Mouse (Mus musculus) Muller cell, postnatal 12 days (primary cell): ENCODE measurements around the gene Lrrc36.

ENCODE experiments used
- DNase-seq: peaks from one replicate; pipeline ENCODE4 v3.0.0-alpha.2; 2015; ENCODE audit errors: inconsistent ontology term

The Lrrc36 gene

DNA sequence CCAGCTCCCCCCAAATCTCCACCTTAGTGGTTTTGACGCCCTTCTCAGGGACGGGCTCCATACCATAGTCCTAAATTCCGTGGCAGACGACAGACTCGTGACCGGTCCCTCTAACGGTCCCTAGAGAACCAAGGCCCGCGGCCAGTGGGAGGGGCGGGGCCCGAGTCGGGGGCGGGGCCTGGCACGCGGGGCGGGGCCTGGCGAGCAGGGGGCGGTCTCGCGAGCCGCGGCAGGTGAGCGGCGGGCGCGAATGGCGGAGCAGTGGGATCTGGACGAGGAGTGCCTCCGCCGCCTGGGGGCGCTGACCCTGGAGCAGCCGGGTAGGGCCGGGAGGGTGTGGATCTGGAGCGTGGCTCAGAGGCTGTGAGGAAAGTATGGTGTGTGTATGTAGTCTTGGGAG is at the start of gene Lrrc36, which contains the start of gene Kctd19:
Gene Lrrc36 (plus strand): TSS at position 181 of the 400 bp plus-strand sequence.
Gene Kctd19 (minus strand): TSS at position 112 of the 400 bp plus-strand sequence.
- DNase-seq: peak; percentile 45

GRCm38 (mm10) chr8:105367107-105367506 is 46.3 kb upstream of the Lrrc36 start:
- no peak for DNase-seq

DNA sequence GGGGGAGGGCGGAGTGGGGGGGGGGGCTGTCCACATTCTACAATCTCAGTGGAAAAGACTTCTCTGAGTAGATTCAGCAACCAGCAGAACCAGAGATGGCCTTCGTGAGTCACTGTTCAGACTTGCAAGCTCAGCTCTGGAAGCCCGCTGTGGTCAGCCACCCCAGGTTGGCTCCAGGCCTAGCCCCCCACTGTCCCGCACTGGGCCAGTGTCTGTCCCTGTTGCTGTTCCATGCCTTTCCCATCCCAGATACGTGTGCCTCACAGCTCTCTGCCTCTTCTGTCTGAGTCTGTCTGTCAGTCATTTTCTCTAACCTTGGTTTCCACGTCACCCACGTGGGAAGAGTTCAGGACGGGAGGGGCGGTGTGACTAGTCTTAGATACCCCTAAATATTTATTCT is 40.9 kb upstream of the Lrrc36 start:
- peak; percentile 85 for DNase-seq

GRCm38 (mm10) chr8:105373032-105373431 is 40.3 kb upstream of the Lrrc36 start, which contains the start of gene Plekhg4:
Plekhg4 (plus strand) TSS chr8:105373274.
- no peak for DNase-seq

GRCm38 (mm10) chr8:105374513-105374966 is 38.8 kb upstream of the Lrrc36 start:
- DNase-seq: no peak

DNA sequence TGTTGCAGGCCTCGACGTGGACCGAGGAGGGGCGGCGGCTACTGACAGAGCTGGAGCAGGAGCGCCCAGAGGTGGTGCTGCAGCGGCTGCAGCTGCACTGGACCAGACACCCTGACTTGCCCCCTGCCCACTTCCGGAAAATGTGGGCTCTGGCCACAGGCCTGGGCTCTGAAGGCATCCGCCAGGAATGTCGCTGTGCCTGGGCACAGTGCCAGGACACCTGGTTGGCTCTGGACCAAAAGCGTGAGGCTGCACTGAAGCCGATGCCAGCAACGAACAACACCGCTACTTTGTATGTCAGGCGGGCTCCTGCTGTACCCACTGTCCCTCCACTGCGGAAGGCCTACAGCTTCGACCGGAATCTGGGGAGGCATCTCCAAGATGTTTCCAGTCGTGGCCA is 34.7 kb upstream of the Lrrc36 start:
- DNase-seq: peak; percentile 71

GRCm38 (mm10) chr8:105380308-105380707 is 33.1 kb upstream of the Lrrc36 start:
- DNase-seq: no peak

- DNase-seq: no peak
Observed at GRCm38 (mm10) chr8:105384070-105384469, 29.3 kb upstream of the Lrrc36 start.

- DNase-seq: peak; percentile 92
Observed at GRCm38 (mm10) chr8:105387151-105387550, 26.2 kb upstream of the Lrrc36 start.

GRCm38 (mm10) chr8:105389096-105389495 is 24.3 kb upstream of the Lrrc36 start:
- no peak for DNase-seq

GRCm38 (mm10) chr8:105393089-105393787 is 20.1 kb upstream of the Lrrc36 start:
- no peak for DNase-seq

GRCm38 (mm10) chr8:105393915-105394314 is 19.5 kb upstream of the Lrrc36 start:
- DNase-seq: no peak

- DNase-seq: peak; percentile 39
Observed at GRCm38 (mm10) chr8:105397747-105398146, 15.6 kb upstream of the Lrrc36 start.

DNA sequence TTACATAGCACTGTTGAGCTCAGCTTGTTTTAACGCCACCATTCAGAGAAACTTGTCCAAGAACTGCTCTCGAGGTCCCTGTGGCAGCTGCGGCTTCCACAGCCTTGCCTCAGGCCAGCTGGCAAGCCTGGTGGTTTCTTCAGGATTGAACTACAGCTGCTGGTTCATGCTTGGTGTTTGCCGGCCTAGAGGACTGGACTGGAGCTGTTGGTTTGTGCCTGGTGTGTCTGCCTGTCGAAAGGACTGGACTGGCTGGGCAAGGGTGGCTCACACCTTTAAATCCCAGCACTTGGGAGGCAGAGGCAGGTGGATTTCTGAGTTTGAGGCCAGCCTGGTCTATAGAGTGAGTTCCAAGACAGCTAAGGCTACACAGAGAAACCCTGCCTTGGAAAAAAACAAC is 13.4 kb upstream of the Lrrc36 start:
- DNase-seq: no peak

DNA sequence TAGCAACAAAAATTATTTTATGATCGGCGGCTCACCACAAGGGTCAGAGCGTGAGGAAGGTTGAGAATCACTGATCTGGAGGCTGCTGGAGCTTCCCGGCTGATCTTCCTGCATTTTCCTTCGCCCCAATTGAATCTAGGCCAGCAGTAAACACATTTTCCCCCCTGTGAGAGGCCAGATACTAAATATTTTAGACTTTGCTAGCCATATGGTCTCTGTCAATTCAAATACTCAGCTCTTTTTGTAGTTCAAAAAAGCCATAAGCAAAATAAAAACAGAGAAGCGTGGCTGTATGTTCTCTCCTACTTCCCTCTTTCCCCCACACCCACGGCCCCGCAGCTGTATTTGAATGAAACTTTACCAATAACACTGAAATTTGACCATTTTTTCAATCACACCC is 9.9 kb upstream of the Lrrc36 start:
- DNase-seq: no peak

- no peak for DNase-seq
Observed at GRCm38 (mm10) chr8:105404496-105404895, 8.9 kb upstream of the Lrrc36 start.

DNA sequence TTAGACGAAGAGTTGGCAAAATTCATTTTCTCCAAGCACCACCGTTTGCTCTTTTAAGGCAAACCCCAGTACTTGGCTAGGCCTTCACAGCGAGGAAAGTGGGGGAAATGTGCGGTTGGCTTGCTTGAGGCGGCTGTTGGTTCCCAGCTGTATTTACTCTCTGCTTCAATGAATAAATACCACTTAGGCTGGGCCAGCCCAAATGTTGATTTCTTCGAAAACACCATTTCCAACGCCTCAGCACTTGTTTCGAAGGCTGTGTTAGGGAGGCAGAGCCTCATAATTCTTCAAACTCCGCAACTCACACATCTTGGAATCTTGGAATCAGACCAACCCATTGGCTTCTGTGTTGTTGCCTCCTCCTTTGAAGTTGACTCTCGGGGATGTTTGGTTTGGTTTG is 7.0 kb upstream of the Lrrc36 start:
- no peak for DNase-seq

DNA sequence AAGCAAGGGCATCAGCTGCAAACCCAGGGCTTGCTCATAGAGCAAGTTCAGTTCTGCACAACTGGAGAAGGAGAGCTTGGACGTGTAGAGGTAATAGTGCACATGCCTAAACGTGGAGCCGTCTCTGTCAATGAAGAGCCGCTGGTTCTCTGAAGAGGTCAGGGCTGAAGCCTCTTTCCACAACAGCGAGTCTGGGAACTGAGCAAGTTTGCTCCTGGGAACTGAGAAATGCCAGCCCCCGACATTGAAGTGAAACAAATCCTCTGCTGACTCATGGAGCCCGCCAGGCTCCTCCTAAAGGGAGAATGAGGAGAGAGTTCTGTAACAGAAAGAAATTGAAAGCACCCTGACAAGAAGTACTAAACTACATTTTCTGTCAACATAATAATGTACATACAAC is 5.0 kb upstream of the Lrrc36 start:
- peak; percentile 28 for DNase-seq

- no peak for DNase-seq
Observed at GRCm38 (mm10) chr8:105409947-105410346, 3.4 kb upstream of the Lrrc36 start.

DNA sequence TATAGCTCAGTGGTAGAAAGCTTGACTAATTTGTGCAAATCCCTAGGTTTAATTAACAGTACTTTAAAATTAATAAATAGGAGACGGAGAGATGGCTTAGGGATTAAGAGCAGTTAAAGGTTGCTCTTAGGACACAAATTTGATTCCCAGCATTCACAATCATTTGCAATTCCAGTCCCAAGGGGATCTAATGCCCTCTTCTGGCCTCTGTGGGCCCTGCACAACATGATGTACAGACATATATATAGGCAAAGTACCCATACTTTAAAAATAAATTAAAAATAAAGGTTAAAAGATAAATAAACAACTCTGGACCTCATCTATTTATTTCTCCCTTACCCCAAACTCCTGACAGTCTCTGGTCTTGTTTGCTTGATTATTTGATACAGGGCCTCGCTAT is 5.6 kb downstream of the Lrrc36 start:
- DNase-seq: no peak

- no peak for DNase-seq
Observed at GRCm38 (mm10) chr8:105419800-105420199, 6.4 kb downstream of the Lrrc36 start.

- DNase-seq: no peak
Observed at GRCm38 (mm10) chr8:105422006-105422405, 8.6 kb downstream of the Lrrc36 start.

DNA sequence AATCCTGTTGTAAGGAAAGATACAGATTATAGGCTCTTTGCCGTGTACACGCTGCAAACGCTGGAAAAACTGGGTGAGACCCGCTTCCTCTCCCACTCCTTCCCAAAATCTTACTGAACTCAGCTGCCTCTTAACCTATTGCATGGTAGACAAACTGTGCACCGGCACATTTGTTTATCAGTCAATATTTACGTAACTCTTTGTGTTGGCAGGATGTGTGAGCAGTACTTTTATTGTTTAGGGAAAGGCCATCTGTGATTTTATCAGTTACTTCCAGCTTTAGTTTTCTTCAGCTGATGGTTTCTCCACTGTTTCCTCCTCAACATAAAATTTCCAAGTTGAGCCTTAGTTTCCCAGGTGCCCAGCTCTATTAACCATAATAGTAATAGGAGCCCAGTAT is 13.5 kb downstream of the Lrrc36 start:
- DNase-seq: no peak
